Mouse (Mus musculus): ENCODE measurements at regions not wholly inside any gene's neighbourhood (a gene's known extent, or its start where the extent isn't known, plus 50 kb on each side); places are given as distances from the start of the nearest gene placed in this dataset.

DNA sequence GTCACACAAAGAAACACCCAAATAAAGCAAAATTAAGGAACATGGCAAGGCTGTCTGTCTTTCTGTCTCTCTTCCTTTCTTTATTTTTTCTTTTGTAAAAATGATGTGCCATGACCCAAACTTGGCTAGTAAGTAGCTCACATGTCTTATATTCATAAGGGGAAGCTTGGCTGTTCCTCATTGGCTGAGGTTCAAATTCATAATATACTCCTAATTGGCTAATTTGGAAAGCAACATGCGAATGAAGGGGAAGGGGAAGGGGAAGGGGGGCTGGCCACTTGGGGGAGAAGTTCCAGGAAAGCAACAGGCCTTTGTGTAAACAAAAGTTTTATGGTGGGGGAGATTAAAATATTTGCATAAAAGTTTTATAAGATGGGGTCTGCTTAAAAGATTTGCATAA, 51.7 kb upstream of the Comtd1 start:
- Histone ChIP-seq H3K4me3 (ENCODE audit: low read depth, low read length) (no peak overlapping the region), H3K36me3 (ENCODE audit: control insufficient read depth, insufficient read depth, low read length) (no peaks in the 10 kb centered on the region), H3K4me1 (ENCODE audit: control insufficient read depth, insufficient read depth, low read length) (peaks cover 8% of the 10 kb centered on the region; the same call in 1 of the 2 replicates), H3K9ac (ENCODE audit: low read length) (no peak overlapping the region), H3K27ac (ENCODE audit: low read depth, low read length) (no peak overlapping the region), H3K27me3 (ENCODE audit: control insufficient read depth, insufficient read depth, low read length) (no peaks in the 10 kb centered on the region), H3K4me2 (no peak overlapping the region), H3K9me3 (ENCODE audit: control insufficient read depth, low read length) (no peaks in the 10 kb centered on the region)
- ATAC-seq (ENCODE audit: low FRiP score) (no peak), DNase-seq (ENCODE audit: low spot score, missing footprints) (no peak)
- WGBS, result 32% methylated on average over 1 of the region's 1 CpGs

Data from midbrain, embryonic 11.5 days (tissue).